Mouse (Mus musculus) mesoderm, embryonic 11.5 days (tissue): ENCODE data around the gene Anapc4.
A peak's percentile ranks its signal among the peaks of the same experiment; 100 is the strongest.

Experiments used
- DNase-seq: peaks from one replicate; pipeline ENCODE4 v3.0.0-alpha.2; 2012; ENCODE audit warnings: low read depth, low spot score

Gene Anapc4

DNA sequence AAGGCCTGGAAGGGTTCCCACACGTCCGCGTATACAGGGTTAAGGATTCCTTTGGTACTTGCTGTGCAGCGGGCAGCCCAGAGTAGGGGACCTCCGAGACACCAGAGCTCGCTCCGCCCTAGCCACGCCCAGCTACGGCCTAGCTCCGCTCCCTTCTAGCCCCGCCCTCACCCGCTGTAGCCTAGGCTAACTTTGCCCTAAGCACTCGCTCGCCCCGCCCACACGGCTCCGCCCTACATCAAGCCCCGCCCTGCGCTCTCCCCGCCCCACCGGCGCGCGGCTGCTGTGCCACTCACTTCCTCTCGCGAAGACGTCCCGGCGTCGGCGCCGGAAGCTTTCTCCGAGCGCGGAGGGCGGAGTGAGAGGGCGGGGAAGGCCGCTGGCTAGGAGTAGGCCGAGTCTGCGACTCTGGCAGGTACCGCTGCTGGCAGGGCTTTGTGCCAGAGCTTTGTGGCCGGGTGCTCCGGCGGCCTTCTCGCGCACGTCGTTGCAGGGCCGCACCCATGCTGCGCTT lies at the start of gene Anapc4:
TSS of gene Anapc4 (plus strand) at position 252 of the 514 bp plus-strand sequence.
- DNase-seq = peak; percentile 99

DNA sequence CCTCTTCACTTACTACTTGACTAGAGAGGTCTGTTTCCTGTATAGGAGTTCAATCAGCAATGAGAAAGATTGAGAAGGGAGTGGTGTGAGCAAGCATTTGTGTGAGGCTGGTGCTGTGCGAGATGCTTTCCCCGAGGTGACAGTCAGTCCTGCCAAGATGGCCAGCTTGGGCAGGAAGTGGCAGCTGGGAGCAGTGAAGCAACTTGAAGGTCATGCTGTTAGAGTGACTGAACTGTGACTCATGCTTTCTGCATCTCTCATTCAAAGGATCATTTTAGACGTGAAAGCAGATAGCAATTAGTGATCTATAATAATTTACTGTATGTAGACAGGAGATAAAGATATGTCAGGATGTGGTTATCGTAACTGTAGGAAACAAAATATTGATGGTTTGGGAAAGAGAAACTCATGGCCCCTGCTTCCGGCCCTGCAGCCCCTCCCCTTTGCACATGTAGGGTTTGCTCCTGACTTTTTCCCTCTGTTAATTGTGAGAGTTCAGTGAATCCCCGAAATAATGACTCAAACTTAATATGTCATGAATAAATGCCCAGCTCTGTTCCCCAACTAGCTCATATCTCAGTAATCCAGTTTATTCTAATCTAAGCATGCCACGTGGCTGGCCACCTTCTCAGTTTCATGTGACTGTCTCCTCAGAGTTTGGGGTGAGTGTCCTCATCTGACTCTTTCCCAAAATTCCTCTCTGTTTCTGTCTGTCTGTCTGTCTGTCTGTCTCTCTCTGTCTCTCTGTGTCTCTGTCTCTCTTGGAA lies 47.1 kb upstream of the Anapc4 start:
- no peak for DNase-seq

DNA sequence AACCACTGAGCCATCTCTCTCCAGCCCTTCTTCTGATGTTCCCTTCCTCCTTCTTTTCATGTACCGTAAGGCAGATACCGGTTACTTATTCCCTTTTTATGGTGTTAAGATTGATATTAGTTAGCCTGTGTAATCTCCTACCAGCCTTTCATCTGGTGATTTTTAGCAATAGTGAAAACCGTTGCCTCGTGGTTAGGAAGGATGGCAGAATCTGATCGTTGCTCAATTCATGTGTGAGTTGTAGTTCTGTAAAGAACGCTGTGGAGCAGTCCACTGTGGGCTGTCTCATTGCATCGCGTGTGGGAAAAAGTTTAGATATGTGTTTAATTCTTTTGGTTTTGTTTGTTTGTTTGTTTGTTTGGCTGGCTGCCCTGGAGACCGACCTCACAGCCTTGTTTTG lies 40.6 kb upstream of the Anapc4 start:
- no peak for DNase-seq

DNA sequence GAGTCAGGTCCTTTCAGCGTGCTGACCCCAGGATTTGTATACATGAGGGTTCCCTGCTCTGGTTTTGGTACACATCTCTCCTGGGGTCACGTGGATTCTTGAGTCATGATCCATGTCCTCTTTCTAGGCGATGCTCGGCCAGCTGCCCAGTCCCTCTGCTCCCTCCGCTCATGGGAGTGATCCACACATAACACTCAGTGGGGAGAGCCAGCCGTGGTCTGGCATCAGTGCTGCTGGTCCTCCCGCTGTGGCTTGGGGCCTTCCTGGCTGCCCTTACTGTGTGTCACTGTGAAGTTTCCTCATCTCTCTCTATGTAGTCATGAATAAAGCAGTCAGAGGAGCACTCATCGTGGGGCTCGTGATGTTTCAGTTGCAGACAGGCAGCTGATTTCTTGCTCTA lies 39.7 kb upstream of the Anapc4 start:
- DNase-seq = no peak

DNA sequence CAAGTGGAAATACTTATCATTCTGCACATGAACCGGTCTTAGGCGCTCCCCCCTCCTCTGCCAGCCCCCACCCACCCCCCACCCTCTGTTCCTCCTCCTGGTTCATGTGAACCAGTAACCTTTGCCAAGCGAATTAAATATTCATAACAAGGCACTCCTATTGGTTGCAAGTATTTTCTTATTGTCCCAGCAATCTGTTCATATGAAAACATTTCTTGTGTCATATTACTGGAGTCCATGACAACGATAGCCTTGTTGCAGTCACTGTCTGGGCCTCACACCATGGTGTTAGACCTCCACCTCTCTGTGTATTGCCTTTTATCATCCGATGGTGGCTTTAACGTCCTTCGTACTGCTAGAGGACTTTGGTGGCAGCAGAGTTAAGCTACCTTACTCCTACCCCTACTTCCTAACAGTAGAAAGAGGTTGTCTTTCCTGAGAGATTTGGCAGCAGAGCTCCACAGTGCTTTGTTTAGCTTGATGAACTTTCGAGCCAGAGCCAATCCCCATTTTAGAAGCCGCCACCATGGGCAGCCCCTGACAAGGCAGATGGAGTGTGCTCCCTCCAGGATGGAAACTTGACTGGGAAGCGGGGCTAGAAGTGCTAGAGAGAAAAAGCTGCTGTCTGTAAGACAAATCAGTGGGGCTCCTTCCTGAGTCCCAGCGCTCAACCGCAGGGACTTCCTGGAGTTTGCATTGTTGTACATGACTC lies 34.4 kb upstream of the Anapc4 start:
- no peak for DNase-seq

DNA sequence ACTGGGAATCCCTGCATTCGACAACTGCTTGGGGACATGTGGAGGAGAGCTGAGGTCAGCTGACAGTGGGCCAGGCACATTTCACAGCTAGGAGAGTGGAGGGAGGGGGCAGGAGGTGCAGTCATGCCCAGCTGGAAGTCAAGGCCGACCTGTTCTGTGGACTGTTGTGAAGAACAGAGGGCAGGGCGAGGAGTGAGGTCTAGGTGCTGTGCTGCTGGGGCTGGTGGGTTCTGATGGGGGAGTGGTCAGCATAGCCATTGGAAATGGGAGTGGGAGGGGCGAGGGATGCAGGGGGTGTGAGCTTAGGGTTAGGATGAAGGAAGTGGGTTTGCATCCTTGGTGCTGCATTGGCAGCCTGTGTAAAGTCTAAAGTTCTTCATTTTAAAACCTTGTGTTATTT lies 28.0 kb upstream of the Anapc4 start:
- DNase-seq = no peak

DNA sequence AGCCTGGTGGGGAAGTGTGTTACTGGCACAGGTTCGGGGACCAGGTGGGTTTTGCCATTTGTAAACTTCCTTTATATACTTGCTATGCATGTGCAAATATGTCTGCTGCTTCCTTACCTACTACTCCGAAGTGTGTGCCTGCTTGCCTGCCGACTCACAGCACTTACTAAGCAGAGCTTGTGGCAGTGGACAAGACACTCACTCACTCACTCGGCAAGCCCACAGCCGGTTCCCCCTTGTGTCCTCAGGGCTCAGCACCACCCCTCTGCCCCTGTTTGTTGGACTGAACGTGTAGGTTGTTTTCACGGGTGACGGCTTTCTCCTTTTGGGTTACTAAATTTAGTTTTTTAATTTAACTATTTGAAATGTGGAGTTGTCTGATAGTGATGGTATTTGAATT lies 27.5 kb upstream of the Anapc4 start:
- DNase-seq = no peak

DNA sequence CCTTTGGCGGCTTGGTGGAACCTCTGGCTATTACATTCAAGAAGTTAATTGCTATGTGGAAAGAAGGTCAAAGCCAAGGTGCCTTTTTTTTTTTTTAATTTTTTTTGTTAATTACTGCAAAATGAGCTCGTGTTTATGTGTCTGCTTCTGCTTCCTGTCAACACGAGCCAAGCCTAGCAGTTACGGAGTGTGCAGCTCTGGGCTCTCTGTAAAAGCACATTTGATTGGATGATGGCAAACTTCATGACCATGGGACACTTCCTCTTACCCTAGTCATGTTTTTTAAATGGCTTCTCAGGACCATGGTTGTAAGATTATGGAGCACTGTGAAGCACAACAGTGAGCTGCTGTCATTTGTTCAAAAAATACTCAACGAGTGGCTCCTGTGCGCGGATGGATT lies 26.8 kb upstream of the Anapc4 start:
- no peak for DNase-seq

DNA sequence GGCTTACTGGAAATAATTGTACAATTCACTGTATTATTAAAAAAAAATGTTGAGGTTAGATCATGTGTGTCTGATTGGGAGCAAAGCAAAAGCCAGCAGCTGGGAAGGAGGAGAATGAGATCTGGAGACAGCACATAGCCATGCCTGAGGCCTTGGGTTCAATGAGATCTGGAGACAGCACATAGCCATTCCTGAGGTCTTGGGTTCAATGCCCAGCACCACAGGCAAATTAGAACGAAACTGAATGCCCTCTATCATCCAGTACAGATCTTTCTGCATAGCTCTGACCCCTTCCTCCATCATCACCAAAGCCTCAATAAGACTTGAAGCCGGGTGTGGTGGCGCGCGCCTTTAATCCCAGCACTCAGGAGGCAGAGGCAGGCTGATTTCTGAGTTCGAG lies 23.4 kb upstream of the Anapc4 start:
- DNase-seq = no peak

DNA sequence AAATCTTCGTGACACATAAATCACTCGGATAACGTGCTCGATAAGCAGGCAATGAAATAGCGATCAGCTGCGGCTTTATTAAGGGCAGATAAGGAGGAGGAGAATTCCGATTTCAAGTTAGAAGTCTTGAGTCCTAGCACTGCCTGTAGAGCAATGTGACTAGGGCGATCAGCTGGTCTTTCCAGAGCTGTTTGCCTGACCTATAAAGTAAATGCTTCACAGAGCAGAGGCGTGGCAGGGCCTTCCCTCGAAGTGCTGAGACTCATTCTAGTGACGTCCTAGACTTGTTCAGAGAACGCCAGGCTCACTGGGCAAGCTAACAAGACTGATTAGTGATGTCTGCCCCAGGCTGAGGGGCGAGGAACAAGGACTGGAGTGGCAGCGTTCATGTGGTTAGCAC lies 22.8 kb upstream of the Anapc4 start:
- DNase-seq = no peak

DNA sequence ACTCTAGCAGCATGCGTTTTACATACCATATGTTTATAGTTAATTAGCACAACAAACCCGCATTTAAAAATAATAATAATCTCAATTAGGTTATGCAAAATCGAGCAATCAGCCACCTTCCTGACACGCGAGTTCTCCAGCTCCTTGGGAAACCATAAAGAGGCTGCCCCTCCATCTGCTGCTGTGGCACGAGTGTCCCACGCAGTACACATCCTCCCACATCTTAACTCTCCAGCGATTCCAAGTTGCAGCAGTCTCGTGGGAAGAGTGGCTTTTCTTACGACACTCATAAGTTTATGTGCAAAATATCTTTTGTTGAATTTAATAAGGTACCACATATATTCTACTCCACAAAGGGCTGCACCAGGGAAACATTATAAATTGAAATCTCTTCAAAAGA lies 21.4 kb upstream of the Anapc4 start:
- no peak for DNase-seq

DNA sequence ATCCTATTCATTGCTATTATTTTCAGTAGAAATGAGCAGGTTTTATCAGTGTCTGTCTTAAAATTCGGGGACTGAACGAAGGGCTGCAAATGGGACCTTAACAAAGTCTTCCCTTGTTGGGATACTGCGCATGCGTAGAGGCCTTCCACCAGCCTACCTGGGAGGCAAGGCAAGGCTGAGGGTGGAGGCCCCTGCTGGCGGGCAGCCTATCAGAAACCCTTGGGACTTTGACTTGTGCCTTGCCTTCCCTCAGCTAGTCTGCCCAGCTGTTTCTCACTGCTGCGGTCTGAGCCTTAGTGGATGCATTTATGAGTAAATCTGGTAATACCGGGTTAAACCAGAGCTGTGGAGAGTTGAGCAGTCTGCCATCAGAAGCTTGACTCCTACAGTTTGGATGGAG lies 20.5 kb upstream of the Anapc4 start:
- DNase-seq = no peak

DNA sequence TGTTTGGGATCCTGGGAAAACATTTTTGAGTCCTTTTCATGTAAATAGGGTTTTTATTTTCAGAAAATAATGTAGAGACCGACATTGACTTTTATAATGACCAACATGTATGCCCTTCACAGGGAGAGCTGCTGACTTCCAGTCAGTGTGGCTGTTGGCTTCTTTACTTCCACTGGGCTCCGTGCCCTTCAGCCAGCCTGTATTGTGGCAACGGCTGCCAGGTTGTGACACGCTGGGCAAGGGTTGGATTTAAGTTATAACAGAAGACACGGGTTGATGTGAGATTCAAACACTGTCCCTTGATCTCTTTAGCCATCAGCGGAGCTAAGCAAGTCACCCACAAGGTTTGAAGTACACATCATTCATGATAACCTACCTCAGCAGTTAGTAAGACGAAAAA lies 15.1 kb upstream of the Anapc4 start:
- no peak for DNase-seq

DNA sequence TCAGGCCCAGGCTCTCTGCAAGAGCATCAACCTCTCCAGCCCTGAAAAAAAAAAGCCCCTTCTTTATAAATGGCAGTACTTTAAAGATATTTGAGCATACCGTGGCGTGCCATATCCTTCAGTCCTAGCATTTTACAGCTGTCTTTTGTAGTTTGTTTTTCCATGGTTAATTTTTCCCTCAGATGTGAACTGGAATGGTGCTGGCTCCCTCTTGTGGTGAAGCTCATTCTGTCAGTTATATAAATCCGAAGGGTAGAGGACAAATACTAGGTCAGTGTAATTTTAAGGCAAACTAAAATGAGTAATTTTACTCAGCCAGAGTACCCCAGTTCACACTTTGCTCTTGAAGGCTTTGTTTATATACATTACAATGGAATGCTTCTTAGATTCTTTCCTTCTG lies 12.1 kb upstream of the Anapc4 start:
- peak; percentile 62 for DNase-seq

DNA sequence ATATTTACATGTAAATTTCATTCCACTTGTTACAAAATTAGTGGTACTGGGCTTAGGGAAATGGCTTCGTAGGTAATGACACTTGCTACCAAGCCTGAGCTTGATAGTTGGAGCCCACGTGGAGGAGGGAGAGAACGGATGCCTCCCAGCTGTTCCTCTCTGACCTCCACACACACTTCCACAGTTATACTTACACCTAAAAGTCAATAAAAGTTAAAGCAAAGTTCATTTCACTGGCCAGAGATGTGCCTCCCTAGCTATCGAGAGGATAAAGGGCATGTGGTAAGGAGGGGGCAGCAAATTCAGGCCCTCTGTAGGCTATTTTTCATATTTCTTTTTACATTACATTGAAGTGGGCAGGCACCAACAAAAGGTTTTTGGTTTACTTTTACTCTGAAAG lies 5.9 kb upstream of the Anapc4 start:
- DNase-seq = no peak

DNA sequence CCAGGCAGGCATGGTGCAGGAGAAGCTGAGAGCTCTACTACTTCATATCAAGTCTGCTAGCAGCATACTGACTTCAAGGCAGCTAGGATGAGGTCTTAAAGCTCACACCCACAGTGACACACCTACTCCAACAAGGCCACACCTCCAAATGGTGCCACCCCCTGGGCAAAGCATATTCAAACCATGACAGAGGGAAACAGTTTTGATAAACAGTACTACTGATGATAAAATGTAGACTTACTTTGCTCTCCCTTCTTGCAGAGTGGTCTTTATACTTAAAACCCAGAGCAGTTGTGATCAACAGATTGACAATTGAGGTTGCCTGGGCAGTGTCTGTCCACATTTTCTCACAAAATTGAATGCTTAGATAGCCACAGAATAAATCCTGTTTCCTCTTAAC lies 807 bp upstream of the Anapc4 start:
- no peak for DNase-seq

DNA sequence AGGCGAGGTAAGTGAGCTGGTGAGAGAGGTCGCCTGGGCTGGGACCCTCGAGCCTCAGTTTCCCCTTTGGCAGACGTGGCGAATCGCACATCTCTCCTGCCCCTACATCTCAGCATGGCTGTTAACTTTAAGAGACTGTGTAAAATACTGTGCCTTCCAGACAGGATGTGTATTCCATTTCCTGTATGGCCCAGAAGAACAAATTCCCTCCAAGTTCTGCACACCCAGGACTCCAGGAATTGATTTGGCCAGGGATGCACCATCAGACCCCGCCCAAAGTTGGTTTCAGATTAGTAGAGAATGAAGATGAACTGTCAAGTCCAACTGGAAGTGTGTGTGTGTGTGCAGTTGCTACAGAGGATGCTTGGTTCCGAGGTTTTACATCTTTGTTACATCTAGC lies 574 bp downstream of the Anapc4 start:
- no peak for DNase-seq

DNA sequence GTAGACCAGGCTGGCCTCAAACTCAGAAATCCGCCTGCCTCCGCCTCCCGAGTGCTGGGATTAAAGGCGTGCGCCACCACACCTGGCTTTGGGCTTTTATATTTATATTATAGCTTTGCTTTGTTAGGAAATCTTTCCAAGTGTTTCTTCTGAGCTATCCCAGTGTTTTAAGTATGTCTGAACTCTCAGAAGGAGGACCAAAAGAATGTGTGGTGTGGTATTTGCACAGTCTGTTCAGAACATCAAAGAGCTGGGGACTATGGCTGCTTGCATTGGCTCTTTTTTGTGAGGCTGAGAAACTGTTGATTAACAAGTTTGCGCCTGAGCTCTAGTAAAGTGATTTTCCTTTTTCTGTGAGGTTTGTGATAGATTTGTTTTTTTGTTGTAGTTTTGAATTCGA lies 10.5 kb downstream of the Anapc4 start:
- no peak for DNase-seq

DNA sequence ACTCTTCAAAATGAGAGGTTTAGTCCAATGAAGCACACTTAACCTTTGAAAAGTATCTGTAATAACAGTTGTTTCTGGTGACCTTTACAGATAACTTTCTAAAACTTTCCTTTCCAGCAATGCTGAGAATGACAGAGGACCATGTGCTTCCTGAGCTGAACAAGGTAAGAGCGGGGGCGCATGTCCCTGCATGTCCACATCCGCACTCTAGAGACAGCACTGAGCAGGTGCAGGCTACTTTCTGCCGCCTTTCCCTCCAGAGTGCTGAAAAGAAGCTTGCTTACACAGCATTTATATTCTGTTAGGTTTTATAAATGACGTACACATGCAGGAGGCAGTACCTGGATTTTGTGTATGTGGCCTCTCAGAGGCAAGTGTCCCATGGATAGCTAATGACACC lies 21.9 kb downstream of the Anapc4 start:
- no peak for DNase-seq

DNA sequence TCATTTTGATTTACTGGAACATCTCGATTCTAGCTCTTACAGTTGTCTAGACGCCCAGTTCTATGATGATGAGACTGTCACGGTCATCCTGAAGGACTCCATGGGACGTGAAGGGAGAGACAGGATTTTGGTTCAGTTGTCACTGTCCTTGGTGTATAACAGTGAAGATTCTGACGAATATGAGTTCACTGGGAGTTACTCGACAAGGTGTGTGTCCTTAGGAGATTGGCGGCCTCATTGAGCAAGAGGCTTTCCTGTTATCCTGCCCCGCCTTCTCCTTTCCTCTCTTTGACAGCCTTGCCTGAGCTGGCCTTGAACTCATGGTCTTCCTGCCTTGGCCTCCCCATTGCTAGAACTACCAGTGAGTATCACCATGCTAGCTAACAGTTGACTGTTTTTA lies 30.6 kb downstream of the Anapc4 start:
- DNase-seq = no peak

DNA sequence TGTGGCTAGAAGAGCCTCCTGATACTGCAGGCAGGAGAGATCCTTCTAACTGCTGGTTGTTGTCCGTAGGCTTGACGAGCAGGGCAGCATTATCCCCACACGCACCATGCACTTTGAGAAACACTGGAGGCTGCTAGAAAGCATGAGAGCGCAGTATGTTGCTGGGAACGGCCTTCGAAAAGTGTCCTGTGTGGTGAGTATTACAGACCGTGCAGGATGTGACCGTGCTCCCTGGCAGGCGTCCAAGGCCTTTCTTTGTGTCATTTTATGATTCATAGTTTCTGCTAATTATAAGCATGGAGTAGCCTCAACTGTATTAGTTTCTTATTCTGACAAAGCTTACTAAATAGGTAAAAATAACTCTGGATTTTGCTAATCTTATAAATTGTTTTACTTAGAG lies 32.0 kb downstream of the Anapc4 start:
- no peak for DNase-seq

DNA sequence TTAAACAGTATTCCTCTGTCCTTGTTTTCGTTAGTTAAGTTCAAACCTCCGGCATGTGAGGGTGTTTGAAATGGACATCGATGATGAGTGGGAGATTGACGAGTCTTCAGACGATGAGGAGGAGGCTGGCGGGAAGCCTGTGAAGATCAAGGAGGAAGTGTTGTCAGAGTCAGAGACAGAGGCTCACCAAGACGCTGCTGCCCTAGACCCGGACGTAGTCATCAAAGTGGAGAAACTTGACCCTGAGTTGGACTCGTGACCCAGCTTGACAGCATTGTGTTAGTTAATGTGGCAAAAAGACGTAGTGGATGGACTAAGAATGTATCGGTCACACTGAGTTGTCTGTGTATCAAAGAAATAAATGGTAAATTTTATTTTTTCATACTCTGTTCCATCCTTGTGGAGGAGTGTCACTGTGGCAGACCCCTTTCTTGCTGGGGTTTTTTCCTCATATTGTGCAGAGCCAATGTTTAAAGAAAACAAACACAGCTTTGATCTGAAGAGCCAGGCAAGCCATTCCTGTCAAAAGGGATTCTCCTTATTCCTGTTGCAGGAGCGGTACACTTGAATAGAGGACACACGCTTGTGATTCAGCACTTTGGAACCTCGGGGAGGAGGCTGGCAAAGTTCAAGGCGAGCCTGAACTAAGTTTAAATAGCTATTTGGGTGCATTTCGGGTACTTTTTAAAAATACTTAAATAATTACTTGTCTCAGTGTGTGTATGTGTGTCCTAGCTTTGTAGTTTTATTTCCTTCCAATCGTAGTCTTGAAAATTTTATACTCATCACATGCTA lies 32.7 kb downstream of the Anapc4 start:
- no peak for DNase-seq
